Mouse (Mus musculus): ENCODE results near the gene Gm20388. TPM values are rescaled to one million over a fixed set of nuclear protein-coding genes. Genes with fewer than 3 reads are reported as not detected.

The Gm20388 gene
- polyA plus RNA-seq, 1 experiment: 10.6 TPM

- H3K4me1 ChIP-seq (ENCODE audit: control insufficient read depth, insufficient read depth, low read length): no peaks in the 10 kb centered on the region
- TF ChIP-seq POLR2A (IDR thresholded peaks at IDR 0.05; ENCODE audit: borderline replicate concordance, control insufficient read depth, low read depth, low read length): no peak
- no peak for TF ChIP-seq CTCF (IDR thresholded peaks at IDR 0.05; ENCODE audit: control insufficient read depth, insufficient read depth, low read length)
- 66% methylated on average over 7 of the region's 7 CpGs for WGBS
- no peak overlapping the region for H3K4me3 ChIP-seq (replicated peaks; ENCODE audit: control insufficient read depth, low read depth, low read length)
- no peak overlapping the region for H3K27ac ChIP-seq (ENCODE audit: control insufficient read depth, insufficient read depth, low read depth, low read length, poor library complexity)
Measured at GRCm38 (mm10) chr8:121765594-121766138, 1855.0 kb downstream of the Gm20388 start.

GRCm38 (mm10) chr8:121769095-121769494 is 1858.5 kb downstream of the Gm20388 start:
- H3K4me1 ChIP-seq (ENCODE audit: control insufficient read depth, insufficient read depth, low read length): no peaks in the 10 kb centered on the region; the same call in 1 of the 2 replicates
- H3K4me3 ChIP-seq (replicated peaks; ENCODE audit: control insufficient read depth, low read depth, low read length): no peak overlapping the region
- 64% methylated on average over 3 of the region's 3 CpGs for WGBS
- no peak for TF ChIP-seq CTCF (IDR thresholded peaks at IDR 0.05; ENCODE audit: control insufficient read depth, insufficient read depth, low read length)
- TF ChIP-seq POLR2A (IDR thresholded peaks at IDR 0.05; ENCODE audit: borderline replicate concordance, control insufficient read depth, low read depth, low read length): no peak
- H3K27ac ChIP-seq (ENCODE audit: control insufficient read depth, insufficient read depth, low read depth, low read length, poor library complexity): no peak overlapping the region

- H3K4me3 ChIP-seq (replicated peaks; ENCODE audit: control insufficient read depth, low read depth, low read length): no peak overlapping the region
- H3K4me1 ChIP-seq (ENCODE audit: control insufficient read depth, insufficient read depth, low read length): no peaks in the 10 kb centered on the region; the same call in 1 of the 2 replicates
- TF ChIP-seq CTCF (IDR thresholded peaks at IDR 0.05; ENCODE audit: control insufficient read depth, insufficient read depth, low read length) (no peak), POLR2A (IDR thresholded peaks at IDR 0.05; ENCODE audit: borderline replicate concordance, control insufficient read depth, low read depth, low read length) (no peak)
- H3K27ac ChIP-seq (ENCODE audit: control insufficient read depth, insufficient read depth, low read depth, low read length, poor library complexity): no peak overlapping the region
- 96% methylated on average over 2 of the region's 2 CpGs for WGBS
Measured at GRCm38 (mm10) chr8:121769621-121770020, 1859.0 kb downstream of the Gm20388 start.

GRCm38 (mm10) chr8:121770845-121771752 is 1860.5 kb downstream of the Gm20388 start:
- no peak overlapping the region for H3K4me3 ChIP-seq (replicated peaks; ENCODE audit: control insufficient read depth, low read depth, low read length)
- 27% methylated on average over 19 of the region's 19 CpGs for WGBS
- TF ChIP-seq POLR2A (IDR thresholded peaks at IDR 0.05; ENCODE audit: borderline replicate concordance, control insufficient read depth, low read depth, low read length) (no peak), CTCF (IDR thresholded peaks at IDR 0.05; ENCODE audit: control insufficient read depth, insufficient read depth, low read length) (no peak)
- H3K4me1 ChIP-seq (ENCODE audit: control insufficient read depth, insufficient read depth, low read length): no peaks in the 10 kb centered on the region; the same call in 1 of the 2 replicates
- H3K27ac ChIP-seq (ENCODE audit: control insufficient read depth, insufficient read depth, low read depth, low read length, poor library complexity): no peak overlapping the region

GRCm38 (mm10) chr8:121773876-121774275 is 1863.2 kb downstream of the Gm20388 start:
- Histone ChIP-seq H3K4me3 (replicated peaks; ENCODE audit: control insufficient read depth, low read depth, low read length) (no peak overlapping the region), H3K4me1 (ENCODE audit: control insufficient read depth, insufficient read depth, low read length) (no peaks in the 10 kb centered on the region; the same call in 1 of the 2 replicates), H3K27ac (ENCODE audit: control insufficient read depth, insufficient read depth, low read depth, low read length, poor library complexity) (no peak overlapping the region)
- no peak for TF ChIP-seq POLR2A (IDR thresholded peaks at IDR 0.05; ENCODE audit: borderline replicate concordance, control insufficient read depth, low read depth, low read length)
- no peak for TF ChIP-seq CTCF (IDR thresholded peaks at IDR 0.05; ENCODE audit: control insufficient read depth, insufficient read depth, low read length)
- 72% methylated on average over 12 of the region's 12 CpGs for WGBS

- TF ChIP-seq CTCF (IDR thresholded peaks at IDR 0.05; ENCODE audit: control insufficient read depth, insufficient read depth, low read length): no peak
- no peak for TF ChIP-seq POLR2A (IDR thresholded peaks at IDR 0.05; ENCODE audit: borderline replicate concordance, control insufficient read depth, low read depth, low read length)
- WGBS: 56% methylated on average over 5 of the region's 5 CpGs
- H3K4me1 ChIP-seq (ENCODE audit: control insufficient read depth, insufficient read depth, low read length): no peaks in the 10 kb centered on the region; the same call in 1 of the 2 replicates
- no peak overlapping the region for H3K4me3 ChIP-seq (replicated peaks; ENCODE audit: control insufficient read depth, low read depth, low read length)
- H3K27ac ChIP-seq (ENCODE audit: control insufficient read depth, insufficient read depth, low read depth, low read length, poor library complexity): no peak overlapping the region
Measured at GRCm38 (mm10) chr8:121782493-121782892, 1871.9 kb downstream of the Gm20388 start.

GRCm38 (mm10) chr8:121786542-121786941 is 1875.9 kb downstream of the Gm20388 start:
- no peak overlapping the region for H3K4me3 ChIP-seq (replicated peaks; ENCODE audit: control insufficient read depth, low read depth, low read length)
- TF ChIP-seq CTCF (IDR thresholded peaks at IDR 0.05; ENCODE audit: control insufficient read depth, insufficient read depth, low read length) (no peak), POLR2A (IDR thresholded peaks at IDR 0.05; ENCODE audit: borderline replicate concordance, control insufficient read depth, low read depth, low read length) (no peak)
- WGBS: 47% methylated on average over 10 of the region's 10 CpGs

GRCm38 (mm10) chr8:121788786-121789185 is 1878.1 kb downstream of the Gm20388 start:
- Histone ChIP-seq H3K27ac (ENCODE audit: control insufficient read depth, insufficient read depth, low read depth, low read length, poor library complexity) (peak overlapping the region; percentile 49; the same call in 1 of the 2 replicates), H3K4me1 (ENCODE audit: control insufficient read depth, insufficient read depth, low read length) (peaks cover 10% of the 10 kb centered on the region; the same call in 1 of the 2 replicates), H3K4me3 (replicated peaks; ENCODE audit: control insufficient read depth, low read depth, low read length) (no peak overlapping the region)
- 64% methylated on average over 8 of the region's 8 CpGs for WGBS
- TF ChIP-seq CTCF (IDR thresholded peaks at IDR 0.05; ENCODE audit: control insufficient read depth, insufficient read depth, low read length) (no peak), POLR2A (IDR thresholded peaks at IDR 0.05; ENCODE audit: borderline replicate concordance, control insufficient read depth, low read depth, low read length) (peak; percentile 28; the same call in 1 of the 2 replicates)

More at GRCm38 (mm10) chr8:121786542-121786941, 1875.9 kb downstream of the Gm20388 start:
- Histone ChIP-seq H3K4me1 (ENCODE audit: control insufficient read depth, insufficient read depth, low read length) (no peaks in the 10 kb centered on the region; the same call in 1 of the 2 replicates), H3K27ac (ENCODE audit: control insufficient read depth, insufficient read depth, low read depth, low read length, poor library complexity) (no peak overlapping the region)

Measured in bone marrow, adult 2 months (tissue).